Comparison of ENCODE assay signal across 30 mouse cellular contexts in genomic region chr9:9200827-9201388, GRCm38 (mm10). TPM values are rescaled to one million over a fixed set of nuclear protein-coding genes. Genes with fewer than 3 reads are reported as not detected.
DNase-seq lines count a peak whose midpoint lies in the region; ATAC-seq and TF ChIP-seq lines count a peak whose summit lies in the region.
"Had no signal": no experiment of that assay in that cellular context is flagged by ENCODE, and none has a peak within 500 bp of the region (broad histone marks: within the 10 kb centered on the region; RNA-seq: fewer than 3 reads in every experiment).

No protein-coding gene starts in this region.

- peaks cover 9% of the 10 kb centered on the region for H3K4me1 ChIP-seq in lung, embryonic 16.5 days (replicated peaks; ENCODE audit: control insufficient read depth, insufficient read depth, low read length)
- H3K4me1 ChIP-seq in lung, adult 2 months (ENCODE audit: control insufficient read depth, insufficient read depth, low read length) = no peaks in the 10 kb centered on the region; the same call in 1 of the 2 replicates
- H3K4me1 ChIP-seq: midbrain, embryonic 15.5 days had no signal

- peaks cover 96% of the 10 kb centered on the region for H3K79me2 ChIP-seq in C2C12 (ENCODE audit: control insufficient read depth, insufficient read depth)

- 27% methylated on average over 8 of the region's 8 CpGs for WGBS in lung, embryonic 16.5 days
- WGBS in lung, adult 2 months = 45% methylated on average over 8 of the region's 8 CpGs

- TF ChIP-seq CTCF in lung, adult 2 months (IDR thresholded peaks at IDR 0.05; ENCODE audit: insufficient read depth, low read length) = no peak
- no peak for TF ChIP-seq CTCF in C2C12 (IDR thresholded peaks at IDR 0.05; ENCODE audit: control insufficient read depth, insufficient read depth, insufficient read length)

- no peaks in the 10 kb centered on the region for H3K9me3 ChIP-seq in lung, embryonic 16.5 days (ENCODE audit: control insufficient read depth, low read length)
- H3K9me3 ChIP-seq: embryonic facial prominence, embryonic 10.5 days; embryonic facial prominence, embryonic 15.5 days; forebrain, embryonic 13.5 days; hindbrain, embryonic 13.5 days; limb, embryonic 12.5 days; midbrain, embryonic 15.5 days; stomach, embryonic 15.5 days had no signal

- peaks cover 29% of the 10 kb centered on the region for H3K79me3 ChIP-seq in C2C12 (ENCODE audit: low read depth)

- H3K4me3 ChIP-seq in lung, embryonic 16.5 days (ENCODE audit: low read length) = no peak overlapping the region
- H3K4me3 ChIP-seq in lung, adult 2 months (replicated peaks; ENCODE audit: extremely low read depth, low read depth, low read length) = no peak overlapping the region
- H3K4me3 ChIP-seq in C2C12 (ENCODE audit: insufficient read depth, poor library complexity, severe bottlenecking) = no peak overlapping the region
- H3K4me3 ChIP-seq: embryonic facial prominence, embryonic 10.5 days; embryonic facial prominence, embryonic 15.5 days; forebrain, embryonic 13.5 days; hindbrain, embryonic 13.5 days; layer of hippocampus, adult 2 months; left cerebral cortex, adult 2 months; limb, embryonic 12.5 days; midbrain, embryonic 15.5 days; stomach, embryonic 15.5 days had no signal

- H3ac ChIP-seq in C2C12 (ENCODE audit: control insufficient read depth, insufficient read length, low read depth) = no peak overlapping the region

- intact Hi-C loops in heart, postnatal 14 days (cut with DNase I) = no loop called here

- H3K9ac ChIP-seq in lung, embryonic 16.5 days (ENCODE audit: low read length) = no peak overlapping the region
- H3K9ac ChIP-seq: embryonic facial prominence, embryonic 15.5 days; forebrain, embryonic 13.5 days; hindbrain, embryonic 13.5 days; limb, embryonic 12.5 days; midbrain, embryonic 15.5 days; stomach, embryonic 15.5 days had no signal

- H3K4me2 ChIP-seq in lung, embryonic 16.5 days (ENCODE audit: low read depth, low read length) = no peak overlapping the region
- H3K4me2 ChIP-seq: embryonic facial prominence, embryonic 15.5 days; forebrain, embryonic 13.5 days; hindbrain, embryonic 13.5 days; limb, embryonic 12.5 days; liver, embryonic 11.5 days; midbrain, embryonic 15.5 days; stomach, embryonic 15.5 days had no signal

- H3K27me3 ChIP-seq in lung, embryonic 16.5 days (ENCODE audit: control insufficient read depth, insufficient read depth, low read depth, low read length) = no peaks in the 10 kb centered on the region
- no peaks in the 10 kb centered on the region for H3K27me3 ChIP-seq in C2C12 (ENCODE audit: control insufficient read depth, insufficient read depth, insufficient read length)
- H3K27me3 ChIP-seq: embryonic facial prominence, embryonic 15.5 days; forebrain, embryonic 13.5 days; hindbrain, embryonic 13.5 days; limb, embryonic 12.5 days; midbrain, embryonic 15.5 days; stomach, embryonic 15.5 days had no signal

- peak; percentile 65 for ATAC-seq in lung, embryonic 16.5 days (ENCODE audit: low read depth)
- ATAC-seq in cerebellum, adult (ENCODE audit: insufficient number of reproducible peaks, low FRiP score, low TSS enrichment) = no peak
- ATAC-seq: CD4-positive, CD25-positive, alpha-beta regulatory T cell, adult 4 months; forebrain, embryonic 13.5 days; midbrain, embryonic 15.5 days had no signal

- H3K27ac ChIP-seq in lung, embryonic 16.5 days (ENCODE audit: low read length) = no peak overlapping the region
- H3K27ac ChIP-seq: embryonic facial prominence, embryonic 10.5 days; embryonic facial prominence, embryonic 15.5 days; forebrain, embryonic 13.5 days; hindbrain, embryonic 13.5 days; layer of hippocampus, adult 2 months; left cerebral cortex, adult 2 months; limb, embryonic 12.5 days; macrophage; midbrain, embryonic 15.5 days; stomach, embryonic 15.5 days had no signal

- no peaks in the 10 kb centered on the region for H3K36me3 ChIP-seq in lung, embryonic 16.5 days (ENCODE audit: control insufficient read depth, insufficient read depth, low read length)
- no peaks in the 10 kb centered on the region for H3K36me3 ChIP-seq in C2C12 (ENCODE audit: control insufficient read depth, insufficient read depth)
- H3K36me3 ChIP-seq: embryonic facial prominence, embryonic 15.5 days; hindbrain, embryonic 13.5 days; midbrain, embryonic 15.5 days; stomach, embryonic 15.5 days had no signal

- peak; percentile 92 for DNase-seq in heart, adult 11 months
- DNase-seq in heart, postnatal 14 days = no peak
- DNase-seq in lung, adult 2 months = no peak
- DNase-seq in lung, postnatal 10 days = peak; percentile 32
- DNase-seq in neural tube, embryonic 10.5 days (ENCODE audit: extremely low spot score, low spot score) = no peak
- DNase-seq: adrenal gland, postnatal 25 days; cerebellum, adult 2 months; cerebellum, postnatal 14 days; gastrocnemius, postnatal 36 days; heart, postnatal 4 days; kidney, adult 2 months; kidney, postnatal 36 days; thymus, adult 18-20 months; thymus, postnatal 25 days had no signal

- no peak for TF ChIP-seq POLR2A in lung, adult 2 months (IDR thresholded peaks at IDR 0.05; ENCODE audit: borderline replicate concordance, extremely low read depth, low read depth, low read length)

TF ChIP-seq in C2C12, 6 proteins besides CTCF, POLR2A, EP300 and RAD21:
- TF ChIP-seq MYOD1 (IDR thresholded peaks at IDR 0.05; ENCODE audit: control insufficient read depth, insufficient read length, low read depth) (peak; percentile 19), USF1 (IDR thresholded peaks at IDR 0.05; ENCODE audit: low read depth) (no peak)

RNA-seq across cellular contexts. Expression of gene Arhgap42, which starts 38.0 kb away (rescaled TPM):
- 1 to 10 TPM; 8.0 to 8.5 TPM for total RNA-seq in heart, postnatal 14 days (2021)
- 40.5 and 43.9 TPM in 2 replicates for polyA plus RNA-seq in lung, embryonic 16.5 days (2015; fragmentation: Nextera tagmentation; extraction: Ambion mirVana)
- polyA plus RNA-seq in lung, adult 2 months (2012; rRNA removed) = 9.3 and 22.3 TPM in 2 replicates
- 8.4 TPM for polyA plus RNA-seq in C2C12 (2012; fragmentation: generic; extraction: Trizol)
- total RNA-seq: megakaryocyte-erythroid progenitor cell, adult 5-6 weeks had no signal
- polyA plus RNA-seq: CD4-positive, CD25-positive, alpha-beta regulatory T cell, adult 4 months; macrophage had no signal

Comparison
In these comparisons a context has a peak if more than half of its experiments do, and no peak if none do; other contexts are left out.
1. DNase-seq: peak in heart, adult 11 months (single experiment) and lung, postnatal 10 days (single experiment); none in heart, postnatal 14 days (0 of 2), lung, adult 2 months (single experiment) and neural tube, embryonic 10.5 days (single experiment).